Mouse (Mus musculus): ENCODE data around the gene Sh2b3.

The Sh2b3 gene

DNA sequence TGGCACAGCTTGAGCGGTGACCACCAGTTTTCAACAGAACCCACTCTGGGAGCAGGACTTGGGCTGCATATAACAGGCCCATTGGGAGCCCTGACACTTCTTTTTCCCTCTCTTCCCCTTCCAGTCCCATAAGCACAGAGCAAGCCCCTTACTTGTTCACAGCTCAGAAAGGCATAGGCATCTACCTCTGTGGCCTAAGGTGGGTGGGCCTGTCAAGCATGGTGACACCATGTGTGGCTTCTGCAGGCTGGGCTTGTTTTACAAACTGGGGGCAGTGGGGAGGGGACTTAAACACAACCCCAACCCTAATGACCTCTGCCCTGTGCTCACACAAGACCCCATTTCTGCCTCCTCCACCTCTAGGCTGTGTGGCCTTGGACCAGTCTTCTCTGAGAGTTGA lies 13.8 kb downstream of the Sh2b3 start:
- no peak for DNase-seq (ENCODE audit: low spot score in 2 of 2)

DNA sequence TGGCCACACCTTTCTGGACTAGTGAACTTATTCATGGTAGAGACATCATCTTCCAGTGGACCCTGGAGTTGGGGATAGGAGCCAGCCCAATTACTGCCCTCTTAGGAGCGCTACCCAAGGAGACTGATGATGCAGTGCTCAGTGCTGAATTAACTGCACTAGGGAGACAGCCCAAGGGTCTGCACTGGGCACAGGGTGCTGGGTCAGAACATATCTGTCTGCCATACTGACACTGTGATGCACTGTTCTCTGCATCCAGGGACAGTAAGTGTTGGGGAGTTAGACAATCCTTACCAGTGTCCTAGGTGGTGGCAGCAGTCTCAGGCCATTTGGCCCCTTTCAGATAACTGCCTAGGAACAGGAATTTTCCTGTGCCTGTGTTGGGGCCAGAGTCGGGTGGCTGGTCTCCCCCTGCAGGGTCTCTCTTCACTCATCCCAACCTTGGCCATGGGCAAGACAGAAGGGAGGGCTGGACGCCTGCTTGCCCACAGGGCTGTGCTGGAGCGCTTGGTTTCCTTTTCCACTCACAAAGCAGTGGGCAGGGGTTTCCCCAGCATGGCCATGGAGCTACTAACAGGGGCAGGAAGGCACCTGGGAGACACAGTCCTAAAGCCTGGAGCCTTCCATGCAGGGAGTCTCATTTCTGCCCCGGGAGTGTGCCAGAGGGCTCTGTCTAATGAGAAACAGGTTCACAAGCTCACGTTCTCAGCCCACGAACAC lies 14.5 kb downstream of the Sh2b3 start:
- no peak for DNase-seq (ENCODE audit: low spot score in 2 of 2)

DNA sequence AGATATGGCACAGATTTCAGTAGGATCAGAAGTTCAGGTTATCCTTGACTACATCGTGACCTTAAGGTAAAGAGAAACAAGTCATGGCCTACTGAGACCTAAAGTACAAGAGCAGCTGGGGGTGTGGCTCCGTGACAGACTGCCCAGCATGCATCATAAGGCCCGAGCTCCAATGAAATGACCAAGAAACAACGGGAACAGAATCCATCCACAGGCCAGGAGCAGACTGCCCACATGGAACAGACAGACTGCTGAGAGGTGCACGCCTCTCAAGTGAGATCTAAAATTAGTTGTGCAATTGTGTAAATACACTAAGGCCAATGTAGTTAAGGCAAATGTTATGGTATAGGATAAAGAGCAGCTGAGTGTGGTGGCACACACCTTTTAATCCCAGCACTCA lies 15.9 kb downstream of the Sh2b3 start:
- DNase-seq (ENCODE audit: low spot score in 2 of 2): no peak

DNA sequence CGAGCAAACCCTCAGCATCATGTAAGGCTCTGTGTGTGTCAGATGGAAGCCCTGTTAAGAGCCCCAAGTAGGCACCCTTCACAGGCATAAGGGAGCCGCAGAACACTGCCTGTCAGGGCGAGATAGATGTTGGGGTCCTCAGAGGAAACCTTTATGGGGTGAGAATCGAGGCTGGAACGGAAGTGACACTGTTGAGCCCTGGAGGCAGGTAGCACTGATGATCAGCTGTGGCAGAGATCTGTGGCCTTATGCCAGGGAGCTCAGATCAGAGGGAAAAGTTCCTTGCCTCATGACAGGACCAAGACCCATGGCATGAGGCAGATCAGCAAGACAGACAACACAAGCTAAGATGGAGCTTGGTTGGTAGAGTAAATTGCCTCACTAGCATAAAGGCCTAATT lies 16.3 kb downstream of the Sh2b3 start:
- DNase-seq (ENCODE audit: low spot score in 2 of 2): no peak

DNA sequence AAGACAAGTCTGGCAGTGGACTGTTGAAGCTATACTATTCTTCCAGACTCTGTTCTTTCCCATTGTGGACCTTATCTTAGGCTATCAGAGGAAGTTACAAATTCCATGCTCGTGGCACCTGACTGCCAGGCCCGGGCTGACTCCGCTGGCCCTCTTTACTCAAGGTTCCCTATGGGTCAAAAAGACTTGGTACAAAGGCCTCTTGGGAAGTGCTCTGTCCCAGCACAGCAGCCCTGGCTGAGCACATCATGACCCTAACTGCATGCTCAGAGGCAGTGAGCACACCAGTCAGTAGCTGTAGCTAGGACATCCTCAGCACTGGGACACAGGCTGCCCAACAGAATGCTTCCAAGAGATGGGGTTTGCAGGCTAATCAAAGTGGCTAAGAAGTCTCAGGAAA lies 16.8 kb downstream of the Sh2b3 start:
- no peak for DNase-seq (ENCODE audit: low spot score in 2 of 2)

GRCm38 (mm10) chr5:121820161-121820560 lies 17.3 kb downstream of the Sh2b3 start:
- no peak for DNase-seq (ENCODE audit: low spot score in 2 of 2)

GRCm38 (mm10) chr5:121819559-121819958 lies 17.9 kb downstream of the Sh2b3 start:
- no peak for DNase-seq (ENCODE audit: low spot score in 2 of 2)

- no peak for DNase-seq (ENCODE audit: low spot score in 2 of 2)
Observed at GRCm38 (mm10) chr5:121818862-121819261, 18.6 kb downstream of the Sh2b3 start.

GRCm38 (mm10) chr5:121818401-121818800 lies 19.0 kb downstream of the Sh2b3 start:
- DNase-seq (ENCODE audit: low spot score in 2 of 2): no peak

DNA sequence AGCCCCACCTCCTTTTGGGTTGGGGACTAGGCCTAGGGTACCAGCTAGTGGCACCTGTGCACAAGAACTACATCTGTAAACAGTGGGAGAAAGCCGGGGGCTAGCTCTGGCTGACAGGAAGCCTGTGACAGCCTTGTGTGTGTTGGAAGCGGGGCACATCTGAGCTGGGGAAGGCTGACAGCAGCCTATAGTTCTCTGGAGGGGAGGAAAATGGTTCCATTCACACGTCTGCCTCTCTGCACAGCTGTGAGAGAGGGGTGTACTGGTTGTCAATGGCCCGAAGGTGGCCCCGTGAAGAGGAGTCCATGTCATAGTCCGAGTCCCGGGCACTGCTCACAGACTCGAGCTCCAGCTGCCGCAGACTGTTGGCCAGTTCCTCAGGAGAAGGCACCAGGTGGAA lies 19.9 kb downstream of the Sh2b3 start:
- DNase-seq (ENCODE audit: low spot score in 2 of 2): no peak

DNA sequence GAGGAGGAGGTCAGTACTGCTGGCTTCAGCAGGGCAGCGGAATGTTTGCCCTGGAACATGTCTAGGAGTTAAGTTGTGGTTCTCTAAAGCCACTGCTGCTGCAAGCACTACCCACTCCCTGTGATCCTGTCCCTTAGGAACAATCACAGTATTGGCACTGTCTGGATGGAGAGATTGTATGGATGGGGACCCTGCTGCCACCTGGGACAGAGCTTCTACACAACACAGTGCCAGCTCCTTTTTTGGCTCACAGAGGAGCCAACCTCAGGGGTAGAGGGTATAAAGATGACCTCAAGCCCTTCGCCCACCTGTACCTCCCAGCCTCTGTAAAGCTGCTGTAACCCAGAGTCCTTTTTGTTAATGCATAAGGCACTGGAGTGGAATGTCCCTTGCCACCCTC lies 20.8 kb downstream of the Sh2b3 start:
- DNase-seq (ENCODE audit: low spot score in 2 of 2): no peak

- no peak for DNase-seq (ENCODE audit: low spot score in 2 of 2)
Observed at GRCm38 (mm10) chr5:121815867-121816380, 21.5 kb downstream of the Sh2b3 start.

- DNase-seq (ENCODE audit: low spot score in 2 of 2): peak in 1 of 2 experiments; percentile 63
Observed at GRCm38 (mm10) chr5:121815067-121815466, 22.4 kb downstream of the Sh2b3 start.

DNA sequence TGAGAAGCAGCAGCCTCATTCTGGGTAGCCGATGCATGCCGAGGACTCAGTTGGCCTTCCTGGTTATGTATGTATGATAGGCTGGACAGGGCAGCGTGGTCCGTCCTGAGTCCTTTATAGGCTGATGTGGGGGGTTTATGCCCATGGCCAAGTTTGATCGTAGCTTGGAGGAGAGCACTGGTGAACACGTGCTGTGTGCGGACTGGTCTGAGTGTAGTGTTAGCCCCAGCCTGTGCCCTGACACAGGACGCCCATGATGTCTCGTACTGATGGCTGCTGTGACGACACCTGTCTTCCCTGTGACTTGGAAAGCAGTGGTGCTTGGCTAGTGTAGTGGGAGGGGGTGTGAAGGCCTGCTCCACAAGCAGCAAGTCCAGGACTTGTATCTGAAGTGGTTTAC lies 23.7 kb downstream of the Sh2b3 start:
- DNase-seq (ENCODE audit: low spot score in 2 of 2): no peak

DNA sequence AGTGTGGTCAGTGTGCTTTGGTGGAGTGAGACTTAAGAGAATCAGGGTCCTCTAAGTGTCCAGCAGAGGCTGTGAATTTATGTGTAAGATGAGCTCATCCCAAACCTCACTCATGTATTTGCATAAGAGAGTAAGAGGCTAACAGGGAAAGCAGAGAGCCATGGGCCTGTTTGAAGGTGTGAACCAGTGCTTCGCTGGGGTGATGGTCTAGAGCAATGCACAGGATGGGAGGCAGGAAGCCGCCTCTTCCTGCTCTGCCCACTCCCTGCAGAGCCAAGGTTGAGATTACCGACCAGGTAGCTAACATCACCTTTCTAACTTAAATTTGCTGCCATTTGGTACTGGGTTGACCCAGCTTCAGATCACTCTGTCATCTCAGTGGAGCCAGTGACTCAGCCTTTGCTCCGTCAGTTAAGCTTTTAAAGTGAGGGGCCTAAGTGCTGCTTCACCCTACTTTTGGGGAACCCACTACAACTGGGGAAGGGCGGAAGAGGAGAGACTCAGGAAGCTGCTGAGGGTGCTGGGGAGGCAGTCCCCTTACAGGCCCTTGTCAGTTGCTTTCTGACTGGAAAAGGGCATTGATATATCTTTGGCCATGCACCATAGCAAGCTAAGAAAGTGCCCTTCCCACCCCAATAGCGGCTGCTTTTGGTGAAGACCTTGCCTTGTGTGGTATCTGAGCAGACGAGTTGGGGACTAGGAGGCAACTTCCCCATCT lies 24.8 kb downstream of the Sh2b3 start:
- no peak for DNase-seq (ENCODE audit: low spot score in 2 of 2)

DNA sequence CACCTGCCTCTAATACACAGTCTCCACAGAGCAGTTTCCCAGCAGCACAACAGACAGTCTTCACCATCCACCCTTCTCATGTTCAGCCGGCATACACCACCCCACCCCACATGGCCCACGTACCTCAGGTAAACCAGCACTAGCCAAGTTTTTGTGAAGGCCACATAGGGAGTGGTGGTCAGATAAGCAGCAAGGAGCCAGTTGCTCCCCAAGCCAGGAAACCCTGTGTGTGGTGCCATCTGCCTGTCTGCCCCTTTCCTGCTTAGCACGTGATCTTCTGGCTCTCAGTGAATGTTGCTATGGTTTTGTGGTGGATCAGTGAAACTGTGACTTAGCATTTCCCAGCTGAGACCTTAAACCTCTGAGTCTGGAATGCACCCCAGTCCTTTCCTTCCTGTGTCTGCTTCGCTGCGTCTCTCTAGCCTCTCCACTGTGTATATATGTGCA lies 25.9 kb downstream of the Sh2b3 start:
- DNase-seq (ENCODE audit: low spot score in 2 of 2): no peak

DNA sequence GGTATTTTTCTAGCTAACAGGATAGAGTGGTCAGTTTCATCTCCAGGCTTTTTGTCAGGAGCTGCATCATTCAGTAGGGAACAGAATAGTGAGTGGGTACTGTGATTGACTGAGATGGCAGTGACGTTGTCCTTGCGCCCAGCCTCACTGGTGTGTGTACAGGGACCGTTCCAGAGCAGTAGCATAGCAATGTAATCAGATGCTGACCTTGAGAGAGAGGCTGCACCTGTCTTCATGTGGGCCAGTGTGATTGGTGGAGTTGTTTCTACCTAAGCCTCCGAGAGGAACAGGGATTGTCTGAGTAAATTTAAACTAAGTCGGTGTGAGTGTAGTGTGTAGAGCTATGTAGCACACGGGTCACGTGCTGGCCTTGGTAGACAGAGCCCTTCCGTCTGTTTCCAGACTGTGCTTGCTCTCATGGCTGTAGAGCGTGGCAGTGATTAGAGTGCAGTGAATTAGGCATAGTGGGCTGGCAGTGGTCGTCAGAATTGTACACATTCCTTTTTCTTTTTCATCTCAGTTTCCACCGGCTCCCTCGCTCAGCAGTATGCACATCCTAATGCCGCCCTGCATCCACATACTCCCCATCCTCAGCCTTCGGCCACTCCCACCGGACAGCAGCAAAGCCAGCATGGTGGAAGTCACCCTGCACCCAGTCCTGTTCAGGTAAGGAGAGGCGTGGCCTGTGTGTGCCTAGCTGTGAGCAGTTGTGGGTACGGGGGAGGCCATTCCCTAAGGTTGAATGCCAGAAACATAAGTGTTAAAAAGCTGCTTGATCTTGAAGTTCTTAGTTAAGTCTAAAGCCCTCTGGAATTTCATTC lies 26.9 kb downstream of the Sh2b3 start:
- DNase-seq (ENCODE audit: low spot score in 2 of 2): no peak

- DNase-seq (ENCODE audit: low spot score in 2 of 2): no peak
Observed at GRCm38 (mm10) chr5:121809667-121810224, 27.7 kb downstream of the Sh2b3 start.

DNA sequence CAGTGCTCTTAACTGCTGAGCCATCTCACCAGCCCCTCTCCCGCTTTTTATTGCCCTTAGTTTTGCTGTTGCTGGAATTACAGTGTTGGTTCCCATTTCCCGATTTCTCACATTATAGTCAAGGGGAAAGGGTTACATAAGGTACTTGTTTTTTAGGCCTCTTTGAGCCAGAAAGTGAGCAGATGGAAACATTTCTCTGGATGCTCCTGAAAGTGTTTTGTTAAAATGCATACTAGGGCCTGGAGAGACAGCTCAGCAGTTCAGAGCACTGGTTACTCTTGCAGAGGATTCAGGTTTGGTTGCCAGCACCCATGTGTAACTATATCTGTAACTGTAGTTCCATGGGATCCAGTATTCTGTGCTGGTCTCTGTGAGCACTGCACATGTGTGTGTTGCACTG lies 29.2 kb downstream of the Sh2b3 start:
- no peak for DNase-seq (ENCODE audit: low spot score in 2 of 2)

DNA sequence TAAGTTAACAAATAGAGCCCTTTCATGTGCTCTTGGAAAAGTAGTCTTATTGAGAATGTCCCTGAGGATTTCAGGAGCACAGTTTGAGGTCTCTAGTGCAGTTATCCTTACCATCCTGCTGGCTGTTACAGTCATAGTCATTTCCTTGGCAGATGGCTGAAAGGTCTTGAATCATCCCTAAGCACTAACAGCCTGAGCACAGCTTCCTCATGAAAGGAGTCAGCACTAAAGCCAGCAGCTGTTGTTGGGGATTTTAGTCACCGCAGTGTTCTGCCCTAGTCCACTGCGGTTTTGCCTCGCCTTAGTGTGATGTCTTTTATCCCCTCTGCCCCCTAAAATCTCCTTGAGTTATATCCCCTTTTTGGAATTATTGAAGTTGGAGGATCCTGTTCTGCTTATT lies 30.3 kb downstream of the Sh2b3 start:
- no peak for DNase-seq (ENCODE audit: low spot score in 2 of 2)

DNA sequence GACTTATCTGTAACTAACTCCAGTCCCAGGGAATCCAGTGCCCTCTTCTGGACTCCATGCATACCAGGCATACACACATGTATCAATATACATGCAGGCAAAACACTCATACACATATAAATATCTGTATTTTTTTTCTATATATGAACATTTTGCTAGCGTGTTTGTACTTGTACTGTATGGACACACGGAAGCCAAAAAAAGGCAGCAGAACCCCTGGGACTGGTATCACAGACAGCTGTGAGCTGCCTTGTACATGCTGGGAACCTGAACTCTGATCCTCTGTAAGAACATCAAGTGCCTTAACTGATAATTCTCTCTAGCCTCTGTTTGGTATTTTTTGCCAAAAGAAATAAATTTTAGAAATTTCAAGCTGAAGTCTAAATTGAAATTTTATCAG lies 39.0 kb downstream of the Sh2b3 start:
- DNase-seq (ENCODE audit: low spot score in 2 of 2): no peak

DNA sequence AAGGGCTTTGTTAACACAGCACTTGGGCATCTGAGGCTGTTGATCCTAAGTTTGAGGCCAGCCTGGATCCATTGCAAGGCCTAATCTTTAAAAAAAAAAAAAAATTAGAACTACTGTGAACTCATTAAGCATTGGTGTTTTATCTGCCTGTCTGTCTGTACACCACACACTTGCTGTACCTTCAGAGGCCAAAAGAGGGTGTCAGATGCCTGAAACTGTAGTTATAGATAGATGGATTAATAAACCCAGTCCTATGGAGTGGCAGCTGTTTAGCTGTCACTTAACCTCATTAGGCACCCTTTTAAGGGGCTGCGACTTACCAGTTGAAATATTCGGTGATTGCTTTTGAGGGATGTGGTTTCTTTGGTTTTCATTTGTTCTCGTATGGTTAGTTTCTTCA lies 41.6 kb downstream of the Sh2b3 start:
- no peak for DNase-seq (ENCODE audit: low spot score in 2 of 2)
